Mouse (Mus musculus) cerebral cortex, adult 2 months (tissue): ENCODE results near the gene Ptcd1.

Experiments
- WGBS: fragments of 180-500 bp; shearing (Covaris S2); methylation state at CpG from one replicate; pipeline ENCODE4 v1.1.7; 2018; 5-methylcytosine and 5-hydroxymethylcytosine counted together

Gene Ptcd1

GRCm38 (mm10) chr5:145166536-145167305 is at the start of gene Ptcd1, which contains the start of gene Cpsf4:
Ptcd1 (minus strand) TSS chr5:145167108.
Cpsf4 (plus strand) TSS chr5:145167213.
- WGBS: under 1% methylated on average over 51 of the region's 51 CpGs

GRCm38 (mm10) chr5:145214679-145215078 is 47.8 kb upstream of the Ptcd1 start:
- 69% methylated on average over 4 of the region's 4 CpGs for WGBS

- WGBS: 91% methylated on average over 3 of the region's 3 CpGs
These were observed 46.6 kb upstream of the Ptcd1 start for GRCm38 (mm10) chr5:145213505-145213904.

GRCm38 (mm10) chr5:145212216-145212615 is 45.3 kb upstream of the Ptcd1 start:
- WGBS: 96% methylated on average over 4 of the region's 4 CpGs

GRCm38 (mm10) chr5:145211340-145211739 is 44.4 kb upstream of the Ptcd1 start:
- WGBS: 95% methylated on average over 4 of the region's 4 CpGs

GRCm38 (mm10) chr5:145208391-145208790 is 41.5 kb upstream of the Ptcd1 start:
- WGBS: 60% methylated on average over 11 of the region's 11 CpGs

GRCm38 (mm10) chr5:145207954-145208353 is 41.0 kb upstream of the Ptcd1 start:
- 92% methylated on average over 6 of the region's 6 CpGs for WGBS

GRCm38 (mm10) chr5:145207385-145207784 is 40.5 kb upstream of the Ptcd1 start:
- 93% methylated on average over 6 of the region's 6 CpGs for WGBS

GRCm38 (mm10) chr5:145205041-145205440 is 38.1 kb upstream of the Ptcd1 start:
- 15% methylated on average over 9 of the region's 9 CpGs for WGBS

GRCm38 (mm10) chr5:145203936-145204691 is 37.2 kb upstream of the Ptcd1 start, which contains the start of gene Zkscan5:
Zkscan5 (plus strand) TSS chr5:145204562.
- WGBS: 0% methylated on average over 22 of the region's 22 CpGs

- WGBS: 50% methylated on average over 3 of the region's 3 CpGs
These were observed 35.5 kb upstream of the Ptcd1 start for GRCm38 (mm10) chr5:145202446-145202845.

GRCm38 (mm10) chr5:145201321-145201991 is 34.5 kb upstream of the Ptcd1 start, which contains the start of gene Zkscan14:
Zkscan14 (minus strand) TSS chr5:145201868.
- 1% methylated on average over 37 of the region's 37 CpGs for WGBS

- WGBS: 71% methylated on average over 7 of the region's 7 CpGs
These were observed 33.5 kb upstream of the Ptcd1 start for GRCm38 (mm10) chr5:145200387-145200786.

- WGBS: 78% methylated on average over 2 of the region's 2 CpGs
These were observed 25.1 kb upstream of the Ptcd1 start, which contains the start of gene Atp5j2 for GRCm38 (mm10) chr5:145191962-145192361. Atp5j2 (minus strand) TSS chr5:145192062.

- under 1% methylated on average over 41 of the region's 41 CpGs for WGBS
These were observed 24.2 kb upstream of the Ptcd1 start for GRCm38 (mm10) chr5:145190875-145191798.

GRCm38 (mm10) chr5:145190373-145190772 is 23.5 kb upstream of the Ptcd1 start:
- WGBS: 28% methylated on average over 5 of the region's 5 CpGs

- 93% methylated on average over 6 of the region's 6 CpGs for WGBS
These were observed 22.5 kb upstream of the Ptcd1 start for GRCm38 (mm10) chr5:145189416-145189815.

- 85% methylated on average over 2 of the region's 2 CpGs for WGBS
These were observed 18.3 kb upstream of the Ptcd1 start for GRCm38 (mm10) chr5:145185244-145185643.

- 81% methylated on average over 18 of the region's 18 CpGs for WGBS
These were observed 11.6 kb upstream of the Ptcd1 start for GRCm38 (mm10) chr5:145178461-145178980.

- 1% methylated on average over 27 of the region's 28 CpGs for WGBS
These were observed 376 bp upstream of the Ptcd1 start for GRCm38 (mm10) chr5:145167306-145167661.

- WGBS: 80% methylated on average over 15 of the region's 15 CpGs
These were observed 1.7 kb downstream of the Ptcd1 start for GRCm38 (mm10) chr5:145165184-145165583.
